Mouse (Mus musculus) brain, adult 2 months (tissue): ENCODE data around the gene 1810024B03Rik.

Experiments used
- DNase-seq: peaks from one replicate; pipeline ENCODE4 v3.0.0; 2011; ENCODE audit warnings: low read depth, low spot score

1810024B03Rik gene

GRCm38 (mm10) chr2:127182598-127183381 lies 25.3 kb downstream of the 1810024B03Rik start:
- peak; percentile 98 for DNase-seq

- DNase-seq: peak; percentile 58
These were observed 41.8 kb downstream of the 1810024B03Rik start for GRCm38 (mm10) chr2:127166261-127166660.

GRCm38 (mm10) chr2:127165675-127166074 lies 42.4 kb downstream of the 1810024B03Rik start:
- no peak for DNase-seq

- DNase-seq: no peak
These were observed 62.4 kb downstream of the 1810024B03Rik start for GRCm38 (mm10) chr2:127145699-127146098.

- DNase-seq: peak; percentile 42
These were observed 64.7 kb downstream of the 1810024B03Rik start, which contains the start of gene Itpripl1 for GRCm38 (mm10) chr2:127143158-127144063. TSS of gene Itpripl1 (minus strand) at chr2:127143442.

- no peak for DNase-seq
These were observed 65.4 kb downstream of the 1810024B03Rik start for GRCm38 (mm10) chr2:127142577-127143157.

DNA sequence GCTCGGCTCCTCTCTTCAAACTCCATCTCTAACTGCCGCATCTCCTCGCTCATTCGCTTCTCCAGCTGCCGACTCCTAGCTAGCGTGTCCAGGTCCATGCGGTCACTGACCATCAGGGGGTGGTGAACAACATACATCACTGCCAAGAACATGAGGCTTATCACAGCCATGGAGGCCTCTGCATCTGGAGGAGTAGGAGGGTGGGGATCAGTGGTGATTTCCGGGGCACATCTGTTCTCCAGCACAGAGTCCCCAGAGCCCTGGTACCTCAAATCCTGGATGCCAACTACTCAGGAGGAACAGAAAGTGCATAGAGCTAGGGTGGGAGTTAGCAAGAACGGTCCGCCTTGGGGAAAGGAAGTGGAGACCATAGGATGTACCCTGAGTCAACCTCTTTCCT lies 66.0 kb downstream of the 1810024B03Rik start:
- DNase-seq: no peak

DNA sequence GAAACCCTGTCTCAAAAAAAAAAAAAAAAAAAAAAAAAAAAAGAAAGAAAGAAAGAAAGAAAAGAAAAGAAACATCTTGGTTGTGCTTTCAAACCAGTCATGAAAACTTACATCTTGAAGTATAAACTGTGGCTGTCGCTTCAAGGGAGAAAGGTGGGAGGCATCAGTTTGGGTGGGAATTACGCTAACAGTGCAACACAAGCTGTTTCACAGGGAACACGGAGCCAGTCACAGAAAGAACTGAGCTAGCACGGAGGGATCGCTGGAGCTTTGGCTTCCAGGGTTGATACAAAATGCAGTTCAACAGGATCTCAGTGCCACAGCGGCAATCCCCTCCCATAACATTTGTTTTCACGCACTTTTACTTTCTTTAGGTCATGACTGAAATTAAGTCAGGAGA lies 68.1 kb downstream of the 1810024B03Rik start:
- peak; percentile 57 for DNase-seq

DNA sequence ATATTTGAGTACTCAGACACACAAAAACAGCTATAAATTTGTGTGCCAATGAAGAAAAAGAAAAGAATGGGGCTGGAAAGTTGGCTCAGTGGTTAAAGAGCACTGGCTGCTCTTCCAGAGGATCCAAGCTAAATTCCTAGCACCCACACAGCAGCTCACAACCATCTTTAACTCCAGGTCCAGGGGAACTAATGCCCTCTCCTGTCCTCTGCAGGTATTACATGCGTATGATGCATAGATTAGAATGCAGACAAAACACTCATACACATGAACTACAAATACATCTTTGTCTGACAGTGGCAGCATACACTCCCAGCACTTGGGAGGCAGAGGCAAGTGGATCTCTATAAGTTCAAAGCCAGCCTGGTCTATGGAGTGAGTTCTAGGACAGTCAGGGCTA lies 68.5 kb downstream of the 1810024B03Rik start:
- no peak for DNase-seq

DNA sequence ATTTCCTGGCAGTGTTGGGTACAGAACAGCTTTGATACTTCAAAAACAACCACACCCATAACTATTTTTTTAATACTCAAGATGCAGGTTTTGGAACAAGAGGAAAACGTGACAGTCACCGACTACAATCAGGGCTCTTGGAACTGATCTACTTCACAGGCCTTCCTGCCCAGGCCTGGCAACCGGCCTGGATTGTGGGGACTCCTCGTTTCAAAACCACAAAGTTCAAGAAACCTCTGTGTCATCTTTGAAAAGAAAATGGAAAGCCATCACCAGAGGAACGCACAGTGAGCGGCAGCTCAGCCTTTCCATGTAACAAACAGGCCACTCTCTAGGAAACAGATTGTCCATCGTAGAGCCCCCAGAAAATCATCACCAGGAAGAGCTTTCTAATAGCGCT lies 69.0 kb downstream of the 1810024B03Rik start:
- no peak for DNase-seq

DNA sequence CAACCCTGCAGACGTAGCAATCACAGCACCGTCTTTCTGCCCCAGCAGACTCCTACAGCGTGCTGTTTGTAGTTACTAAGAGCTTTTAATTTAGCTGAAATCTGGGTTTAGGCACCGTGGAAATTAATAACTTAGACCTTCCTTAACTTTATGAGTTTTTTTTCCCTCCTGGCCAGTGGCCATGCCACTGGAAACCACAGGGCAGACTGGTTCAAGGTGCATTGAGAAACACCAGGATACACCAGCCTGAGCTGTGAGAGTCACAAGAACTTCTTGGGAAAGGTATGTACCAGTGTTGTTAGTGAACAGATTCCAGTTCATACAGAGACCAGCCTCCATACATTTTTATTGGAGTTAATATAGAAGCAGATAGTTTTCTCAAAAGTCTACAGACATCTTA lies 69.6 kb downstream of the 1810024B03Rik start:
- no peak for DNase-seq

GRCm38 (mm10) chr2:127137838-127138420 lies 70.2 kb downstream of the 1810024B03Rik start:
- DNase-seq: no peak

DNA sequence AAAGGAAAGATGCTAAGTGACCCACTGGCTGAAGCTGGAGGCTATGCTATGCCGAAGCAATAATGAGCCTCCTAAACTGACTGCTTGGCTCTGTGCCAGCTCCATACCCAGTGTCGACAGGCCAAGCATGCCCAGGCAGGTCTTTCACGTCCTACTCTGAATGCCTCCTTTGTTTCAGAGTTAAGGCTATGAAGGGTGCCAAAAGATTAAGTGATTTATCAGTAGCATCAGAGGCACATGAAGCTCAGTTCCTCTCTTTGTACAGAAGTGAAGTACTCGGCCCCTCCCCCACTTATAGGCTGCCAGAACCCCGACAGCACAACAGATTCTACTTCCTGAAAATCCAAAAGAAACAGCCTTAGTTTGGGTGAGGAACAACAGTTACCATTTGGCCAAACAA lies 71.1 kb downstream of the 1810024B03Rik start:
- DNase-seq: peak; percentile 36
